Mouse (Mus musculus): ENCODE results near the gene Dysf. TPM values are rescaled to one million over a fixed set of nuclear protein-coding genes. Genes with fewer than 3 reads are reported as not detected.
A peak's percentile ranks its signal among the peaks of the same experiment; 100 is the strongest.

The Dysf gene
- polyA plus RNA-seq, 2 experiments: 13.2 to 16.5 TPM

- no peaks in the 10 kb centered on the region for H3K36me3 ChIP-seq (ENCODE audit: control insufficient read depth, insufficient read depth, low read length)
- WGBS: 93% methylated on average over 2 of the region's 2 CpGs
- H3K27me3 ChIP-seq (ENCODE audit: control insufficient read depth, insufficient read depth, low read length): no peaks in the 10 kb centered on the region
- DNase-seq (ENCODE audit: low spot score) (no peak), ATAC-seq (ENCODE audit: low FRiP score, low read depth) (no peak)
- H3K4me2 ChIP-seq (replicated peaks; ENCODE audit: low read depth, low read length, severe bottlenecking): no peak overlapping the region
- H3K9ac ChIP-seq (ENCODE audit: low read depth, low read length, severe bottlenecking): no peak overlapping the region
- H3K27ac ChIP-seq (replicated peaks; ENCODE audit: low read depth, low read length): no peak overlapping the region
- H3K4me3 ChIP-seq (replicated peaks; ENCODE audit: low read length): no peak overlapping the region
- H3K4me1 ChIP-seq (ENCODE audit: control insufficient read depth, insufficient read depth, low read length): peaks cover 15% of the 10 kb centered on the region
- no peaks in the 10 kb centered on the region for H3K9me3 ChIP-seq (ENCODE audit: control insufficient read depth, low read length)
- TF ChIP-seq POLR2A (IDR thresholded peaks at IDR 0.05; ENCODE audit: borderline replicate concordance, extremely low read depth, insufficient read depth, insufficient read length): no peak
Observed at GRCm38 (mm10) chr6:84154508-84154907, 146.1 kb downstream of the Dysf start.

- Histone ChIP-seq H3K4me1 (ENCODE audit: control insufficient read depth, insufficient read depth, low read length) (peaks cover 14% of the 10 kb centered on the region), H3K4me3 (replicated peaks; ENCODE audit: low read length) (no peak overlapping the region), H3K9ac (ENCODE audit: low read depth, low read length, severe bottlenecking) (no peak overlapping the region), H3K36me3 (ENCODE audit: control insufficient read depth, insufficient read depth, low read length) (no peaks in the 10 kb centered on the region), H3K27ac (replicated peaks; ENCODE audit: low read depth, low read length) (no peak overlapping the region), H3K9me3 (ENCODE audit: control insufficient read depth, low read length) (no peaks in the 10 kb centered on the region), H3K27me3 (ENCODE audit: control insufficient read depth, insufficient read depth, low read length) (no peaks in the 10 kb centered on the region), H3K4me2 (replicated peaks; ENCODE audit: low read depth, low read length, severe bottlenecking) (no peak overlapping the region)
- WGBS: 53% methylated on average over 3 of the region's 3 CpGs
- DNase-seq (ENCODE audit: low spot score): no peak
- 0 out of 2 replicates have a peak, but pooled peaks have one; percentile 23 for ATAC-seq (ENCODE audit: low FRiP score, low read depth)
- TF ChIP-seq POLR2A (IDR thresholded peaks at IDR 0.05; ENCODE audit: borderline replicate concordance, extremely low read depth, insufficient read depth, insufficient read length): no peak
Observed at GRCm38 (mm10) chr6:84155765-84156164, 147.4 kb downstream of the Dysf start.

- no peak for DNase-seq (ENCODE audit: low spot score)
Observed at GRCm38 (mm10) chr6:84156481-84157025, 148.2 kb downstream of the Dysf start.

GRCm38 (mm10) chr6:84159046-84159445, 150.7 kb downstream of the Dysf start:
- no peak overlapping the region for H3K4me3 ChIP-seq (replicated peaks; ENCODE audit: low read length)

More at GRCm38 (mm10) chr6:84156481-84157025, 148.2 kb downstream of the Dysf start:
- no peak for TF ChIP-seq POLR2A (IDR thresholded peaks at IDR 0.05; ENCODE audit: borderline replicate concordance, extremely low read depth, insufficient read depth, insufficient read length)
- H3K4me2 ChIP-seq (replicated peaks; ENCODE audit: low read depth, low read length, severe bottlenecking): no peak overlapping the region
- H3K4me1 ChIP-seq (ENCODE audit: control insufficient read depth, insufficient read depth, low read length): peaks cover 6% of the 10 kb centered on the region
- no peaks in the 10 kb centered on the region for H3K36me3 ChIP-seq (ENCODE audit: control insufficient read depth, insufficient read depth, low read length)
- 74% methylated on average over 4 of the region's 4 CpGs for WGBS
- H3K4me3 ChIP-seq (replicated peaks; ENCODE audit: low read length): no peak overlapping the region
- no peaks in the 10 kb centered on the region for H3K27me3 ChIP-seq (ENCODE audit: control insufficient read depth, insufficient read depth, low read length)
- no peaks in the 10 kb centered on the region for H3K9me3 ChIP-seq (ENCODE audit: control insufficient read depth, low read length)
- H3K9ac ChIP-seq (ENCODE audit: low read depth, low read length, severe bottlenecking): no peak overlapping the region
- ATAC-seq (ENCODE audit: low FRiP score, low read depth): no peak
- H3K27ac ChIP-seq (replicated peaks; ENCODE audit: low read depth, low read length): no peak overlapping the region

GRCm38 (mm10) chr6:84167612-84168011, 159.2 kb downstream of the Dysf start:
- Histone ChIP-seq H3K4me1 (ENCODE audit: control insufficient read depth, insufficient read depth, low read length) (peaks cover 10% of the 10 kb centered on the region; the same call in 1 of the 2 replicates), H3K9me3 (ENCODE audit: control insufficient read depth, low read length) (peaks cover 3% of the 10 kb centered on the region; the same call in 1 of the 2 replicates), H3K27ac (replicated peaks; ENCODE audit: low read depth, low read length) (no peak overlapping the region), H3K4me3 (replicated peaks; ENCODE audit: low read length) (no peak overlapping the region), H3K9ac (ENCODE audit: low read depth, low read length, severe bottlenecking) (no peak overlapping the region), H3K36me3 (ENCODE audit: control insufficient read depth, insufficient read depth, low read length) (no peaks in the 10 kb centered on the region), H3K4me2 (replicated peaks; ENCODE audit: low read depth, low read length, severe bottlenecking) (no peak overlapping the region), H3K27me3 (ENCODE audit: control insufficient read depth, insufficient read depth, low read length) (no peaks in the 10 kb centered on the region)
- no peak for TF ChIP-seq POLR2A (IDR thresholded peaks at IDR 0.05; ENCODE audit: borderline replicate concordance, extremely low read depth, insufficient read depth, insufficient read length)
- DNase-seq (ENCODE audit: low spot score) (no peak), ATAC-seq (ENCODE audit: low FRiP score, low read depth) (peak; percentile 60; the same call in 1 of the 2 replicates)
- 24% methylated on average over 14 of the region's 14 CpGs for WGBS

More at GRCm38 (mm10) chr6:84159046-84159445, 150.7 kb downstream of the Dysf start:
- Histone ChIP-seq H3K9ac (ENCODE audit: low read depth, low read length, severe bottlenecking) (no peak overlapping the region), H3K36me3 (ENCODE audit: control insufficient read depth, insufficient read depth, low read length) (no peaks in the 10 kb centered on the region), H3K9me3 (ENCODE audit: control insufficient read depth, low read length) (peaks cover 4% of the 10 kb centered on the region; the same call in 1 of the 2 replicates), H3K4me2 (replicated peaks; ENCODE audit: low read depth, low read length, severe bottlenecking) (no peak overlapping the region), H3K27ac (replicated peaks; ENCODE audit: low read depth, low read length) (no peak overlapping the region), H3K4me1 (ENCODE audit: control insufficient read depth, insufficient read depth, low read length) (0 out of 2 replicates have a peak, but pooled peaks cover 3% of the 10 kb centered on the region), H3K27me3 (ENCODE audit: control insufficient read depth, insufficient read depth, low read length) (no peaks in the 10 kb centered on the region)
- 93% methylated on average over 4 of the region's 4 CpGs for WGBS
- ATAC-seq (ENCODE audit: low FRiP score, low read depth) (no peak), DNase-seq (ENCODE audit: low spot score) (no peak)
- no peak for TF ChIP-seq POLR2A (IDR thresholded peaks at IDR 0.05; ENCODE audit: borderline replicate concordance, extremely low read depth, insufficient read depth, insufficient read length)
